Mouse (Mus musculus) monocyte, adult 5-6 weeks (primary cell): ENCODE results near the gene Gm49322. TPM values are rescaled to one million over a fixed set of nuclear protein-coding genes. Genes with fewer than 3 reads are reported as not detected.
"Not testable (repeated sequence)": the region's sequence is repeated elsewhere in the genome, so short reads cannot be mapped to it uniquely, and the experiment has no call there.

Source experiments
- ATAC-seq: fragments of 153-309, 156-312 bp; replicated peaks from 2 replicates; pipeline ENCODE4 v1.8.0; 2017; ENCODE audit warnings: mild to moderate bottlenecking; ENCODE audit not compliant: low TSS enrichment, insufficient number of reproducible peaks, severe bottlenecking, poor library complexity, low FRiP score
- total RNA-seq: library from RNA; stranded (forward); fragments of 200-1000, 200-491, 200-594 nt; gene quantifications from 3 replicates; pipeline ENCODE4 v1.2.3, GENCODE M21; 2017

The Gm49322 gene
- total RNA-seq, 1 experiment from 2014 or later = 1.0 TPM

- ATAC-seq = no peak
Measured at GRCm38 (mm10) chr10:80627685-80628084, 21.9 kb downstream of the Gm49322 start.

- no peak for ATAC-seq
Measured at GRCm38 (mm10) chr10:80628925-80629324, 23.1 kb downstream of the Gm49322 start.

GRCm38 (mm10) chr10:80635345-80635744, 29.5 kb downstream of the Gm49322 start:
- no peak for ATAC-seq

GRCm38 (mm10) chr10:80646936-80647335, 41.1 kb downstream of the Gm49322 start:
- no peak for ATAC-seq

GRCm38 (mm10) chr10:80649910-80650309, 44.1 kb downstream of the Gm49322 start:
- not testable (repeated sequence) for ATAC-seq

- ATAC-seq = no peak
Measured at GRCm38 (mm10) chr10:80650392-80650791, 44.6 kb downstream of the Gm49322 start.

GRCm38 (mm10) chr10:80653156-80653720, 47.4 kb downstream of the Gm49322 start:
- no peak for ATAC-seq

GRCm38 (mm10) chr10:80654866-80655265, 49.0 kb downstream of the Gm49322 start:
- ATAC-seq = no peak

GRCm38 (mm10) chr10:80655406-80656129, 49.7 kb downstream of the Gm49322 start:
- ATAC-seq = no peak

- peak; percentile 77 for ATAC-seq
Measured at GRCm38 (mm10) chr10:80656130-80656862, 50.5 kb downstream of the Gm49322 start.

- ATAC-seq = peak; percentile 11; the same call in 1 of the 2 replicates
Measured at GRCm38 (mm10) chr10:80656863-80657623, 51.2 kb downstream of the Gm49322 start, which contains the start of gene Btbd2. Gene Btbd2, minus strand, starts transcription at chr10:80657071.

GRCm38 (mm10) chr10:80658194-80658840, 52.5 kb downstream of the Gm49322 start:
- no peak for ATAC-seq

GRCm38 (mm10) chr10:80658841-80659202, 53.0 kb downstream of the Gm49322 start:
- peak; percentile 42 for ATAC-seq

- no peak for ATAC-seq
Measured at GRCm38 (mm10) chr10:80659213-80659612, 53.4 kb downstream of the Gm49322 start.

GRCm38 (mm10) chr10:80661149-80661548, 55.3 kb downstream of the Gm49322 start:
- ATAC-seq = no peak

- ATAC-seq = peak; percentile 23; the same call in 1 of the 2 replicates
Measured at GRCm38 (mm10) chr10:80663485-80664196, 57.8 kb downstream of the Gm49322 start.

- 0 out of 2 replicates have a peak, but pooled peaks have one; percentile 1 for ATAC-seq
Measured at GRCm38 (mm10) chr10:80664197-80665015, 58.6 kb downstream of the Gm49322 start.
